Mouse (Mus musculus) urinary bladder, postnatal 4 days (tissue): ENCODE data around the gene Polg.
A peak's percentile ranks its signal among the peaks of the same experiment; 100 is the strongest.

Experiments
- DNase-seq, 2 experiments: peaks; one replicate each; pipeline ENCODE4 v3.0.0; 2021 to 2022; ENCODE audit warnings: low spot score in 2 of 2

Polg gene

GRCm38 (mm10) chr7:79502152-79503102, 36.3 kb upstream of the Polg start:
- DNase-seq, result no peak

- DNase-seq, result no peak
Observed at GRCm38 (mm10) chr7:79501581-79502031, 35.4 kb upstream of the Polg start.

GRCm38 (mm10) chr7:79500681-79501306, 34.6 kb upstream of the Polg start:
- DNase-seq, result no peak

- no peak for DNase-seq
Observed at GRCm38 (mm10) chr7:79499596-79500570, 33.7 kb upstream of the Polg start.

GRCm38 (mm10) chr7:79498965-79499595, 32.9 kb upstream of the Polg start:
- DNase-seq, result no peak

- no peak for DNase-seq
Observed at GRCm38 (mm10) chr7:79498356-79498755, 32.2 kb upstream of the Polg start.

GRCm38 (mm10) chr7:79497701-79498115, 31.5 kb upstream of the Polg start:
- no peak for DNase-seq

GRCm38 (mm10) chr7:79496816-79497328, 30.7 kb upstream of the Polg start:
- no peak for DNase-seq

GRCm38 (mm10) chr7:79495988-79496815, 30.0 kb upstream of the Polg start:
- peak; percentile 70 to 88 for DNase-seq

GRCm38 (mm10) chr7:79493915-79494314, 27.8 kb upstream of the Polg start:
- no peak for DNase-seq

- no peak for DNase-seq
Observed at GRCm38 (mm10) chr7:79486528-79486927, 20.4 kb upstream of the Polg start.

- DNase-seq, result no peak
Observed at GRCm38 (mm10) chr7:79474831-79475399, 8.8 kb upstream of the Polg start.

- DNase-seq, result no peak
Observed at GRCm38 (mm10) chr7:79473496-79474194, 7.5 kb upstream of the Polg start.

- no peak for DNase-seq
Observed at GRCm38 (mm10) chr7:79472792-79473191, 6.6 kb upstream of the Polg start.

- DNase-seq, result no peak
Observed at GRCm38 (mm10) chr7:79471436-79471835, 5.3 kb upstream of the Polg start.

GRCm38 (mm10) chr7:79470718-79471117, 4.6 kb upstream of the Polg start:
- DNase-seq, result no peak

- DNase-seq, result no peak
Observed at GRCm38 (mm10) chr7:79469766-79470165, 3.6 kb upstream of the Polg start.

- no peak for DNase-seq
Observed at GRCm38 (mm10) chr7:79468994-79469393, 2.8 kb upstream of the Polg start.

- no peak for DNase-seq
Observed at GRCm38 (mm10) chr7:79467951-79468350, 1.8 kb upstream of the Polg start.
